Mouse (Mus musculus): ENCODE measurements around the gene Rasa2.

Gene Rasa2

DNA sequence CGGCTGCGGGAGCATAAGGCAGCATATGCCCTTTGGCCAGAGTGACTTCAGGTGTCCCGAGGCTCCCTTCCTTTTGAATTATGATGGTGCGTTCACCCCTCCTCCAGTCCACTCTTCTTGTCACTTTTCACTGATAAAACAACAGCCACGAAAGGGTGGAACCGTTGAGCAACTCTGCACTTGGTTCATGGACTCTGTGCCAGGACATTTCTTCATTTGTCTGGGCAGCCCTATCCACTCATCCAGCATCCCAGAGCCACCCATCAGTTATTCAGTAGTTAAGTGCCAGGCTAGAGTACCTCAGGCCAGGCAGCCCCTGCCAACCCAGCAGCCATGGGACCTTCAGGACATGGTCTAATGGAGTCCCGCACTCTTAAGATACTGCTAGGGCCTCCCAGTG, 7.1 kb upstream of the Rasa2 start:
- no peak for DNase-seq

DNA sequence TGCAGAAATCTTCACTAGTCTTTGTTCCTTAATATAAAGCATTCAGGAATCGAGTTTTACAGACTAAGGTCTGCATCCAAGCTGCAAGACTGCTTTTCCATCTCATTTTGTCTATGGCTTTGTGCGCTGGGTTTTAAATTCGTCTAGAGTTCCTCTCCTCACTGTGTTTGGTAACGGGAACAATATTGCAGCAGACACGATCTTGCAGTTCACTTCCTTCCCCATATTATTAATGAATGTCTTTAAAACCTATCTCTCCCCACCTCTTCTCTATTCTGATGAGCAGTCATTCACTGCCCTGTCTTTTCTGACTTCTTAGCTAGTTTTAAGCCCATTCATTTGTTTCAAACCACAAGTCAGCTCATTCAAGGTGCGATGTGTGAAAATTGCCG, 5.7 kb upstream of the Rasa2 start:
- DNase-seq: no peak

DNA sequence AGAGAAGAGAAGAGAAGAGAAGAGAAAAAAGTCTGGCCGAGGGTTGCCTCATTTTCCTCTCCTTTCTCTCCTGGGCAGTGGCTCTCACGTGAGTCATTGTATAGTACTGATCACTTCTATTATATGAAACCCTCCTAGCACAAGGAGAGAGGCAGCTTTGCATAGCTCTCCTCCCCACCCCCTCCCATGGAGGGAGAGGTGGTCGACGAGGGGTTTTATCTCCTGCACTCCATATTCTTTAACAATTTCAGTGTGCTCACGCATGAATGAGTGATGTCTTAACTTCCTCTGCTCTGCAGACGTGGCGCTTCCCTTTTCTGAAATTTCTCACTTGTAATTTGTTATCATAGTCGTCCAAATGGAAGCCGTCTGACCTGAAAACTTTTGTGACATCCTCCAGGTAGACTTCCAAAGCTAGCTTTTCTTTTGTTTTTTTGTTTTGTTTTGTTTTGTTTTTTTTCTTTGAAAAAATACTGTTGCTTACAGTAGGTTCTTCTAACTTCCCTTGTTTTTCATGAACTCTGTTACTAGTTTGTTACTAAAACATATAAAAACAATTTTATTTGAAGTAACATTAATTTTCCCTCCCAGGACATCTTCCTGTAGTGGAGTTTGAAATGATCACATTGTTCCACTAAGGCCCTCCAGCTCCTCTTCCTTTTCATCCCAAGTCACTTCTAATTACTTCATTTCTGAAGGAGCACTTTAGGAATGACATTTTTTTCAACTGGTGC, 5.2 kb upstream of the Rasa2 start:
- no peak for DNase-seq

DNA sequence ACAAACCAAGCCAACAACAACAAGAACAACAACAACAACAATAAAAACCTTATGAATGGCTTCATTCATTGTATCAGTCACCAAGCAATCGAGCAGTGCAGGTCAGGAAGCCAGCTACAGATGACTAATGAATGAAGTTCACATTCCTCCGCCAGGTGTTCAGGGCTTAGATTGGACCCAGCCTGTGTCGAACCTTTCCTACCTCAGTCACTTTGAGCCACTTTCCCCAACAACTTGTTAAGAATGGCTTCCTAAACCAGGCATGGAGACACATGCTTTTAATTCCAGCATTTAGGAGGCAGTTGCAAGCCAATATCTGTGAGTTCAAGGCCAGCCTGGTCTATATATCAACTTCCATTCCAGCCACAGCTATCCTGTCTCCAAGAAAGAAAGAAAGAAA, 4.5 kb upstream of the Rasa2 start:
- DNase-seq: no peak

DNA sequence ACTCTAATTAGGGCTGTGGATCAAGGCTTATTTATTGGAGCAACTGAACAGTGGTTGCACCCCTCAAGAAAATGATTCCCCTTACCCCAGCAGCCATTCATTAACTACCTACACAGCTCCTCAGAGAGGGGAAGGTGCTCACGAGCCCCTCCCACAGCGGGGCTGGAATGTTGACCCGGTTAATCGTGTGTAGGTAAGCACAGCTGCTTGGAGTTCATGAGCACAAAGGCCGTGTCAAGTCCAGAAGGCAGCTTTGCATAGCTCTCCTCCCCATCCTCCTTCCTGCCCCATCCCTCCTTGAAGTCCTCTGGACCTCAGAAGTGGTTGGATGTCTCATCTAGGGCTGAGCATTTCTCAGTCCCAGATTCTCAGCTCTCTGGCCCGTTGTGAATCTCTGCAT, 3.8 kb upstream of the Rasa2 start:
- DNase-seq: no peak

DNA sequence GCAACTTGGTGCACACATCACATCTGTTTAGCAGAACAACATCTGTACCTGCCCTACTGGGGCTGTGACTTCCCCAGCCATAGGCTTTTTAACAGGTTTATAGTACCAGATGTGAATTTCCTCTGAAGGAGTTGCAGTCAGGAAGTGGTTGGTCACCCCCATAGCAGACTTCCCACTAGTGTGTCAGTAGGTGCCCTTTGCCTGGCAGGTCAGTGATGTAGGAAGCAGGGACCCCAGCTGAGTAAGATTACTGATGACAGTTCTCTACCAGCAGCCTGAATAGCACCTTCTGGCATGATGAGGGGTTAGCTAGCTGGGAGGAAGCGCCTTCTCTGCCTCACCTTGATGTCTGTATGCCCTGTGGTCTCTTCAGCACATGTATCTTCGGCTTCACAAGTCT, 2.4 kb upstream of the Rasa2 start:
- DNase-seq: no peak

DNA sequence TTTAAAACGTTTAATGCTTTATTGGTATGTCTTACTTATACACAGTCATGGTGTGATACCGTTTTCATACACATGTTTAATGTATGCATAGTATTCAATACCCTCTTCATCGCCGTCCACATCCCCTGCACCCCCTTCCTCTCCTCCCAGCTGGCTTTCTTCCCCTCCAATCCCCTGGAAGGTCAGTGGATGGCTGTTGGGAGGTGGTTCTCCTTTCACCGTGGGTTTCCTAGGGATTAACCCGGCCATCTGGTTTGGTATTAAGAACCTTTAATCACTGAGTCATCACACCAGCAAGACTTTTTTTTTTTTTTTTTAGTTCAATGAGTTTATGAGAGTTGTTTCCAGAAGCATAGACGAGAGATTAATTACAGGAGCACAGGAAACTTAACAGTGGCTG, 1.3 kb upstream of the Rasa2 start:
- DNase-seq: no peak

DNA sequence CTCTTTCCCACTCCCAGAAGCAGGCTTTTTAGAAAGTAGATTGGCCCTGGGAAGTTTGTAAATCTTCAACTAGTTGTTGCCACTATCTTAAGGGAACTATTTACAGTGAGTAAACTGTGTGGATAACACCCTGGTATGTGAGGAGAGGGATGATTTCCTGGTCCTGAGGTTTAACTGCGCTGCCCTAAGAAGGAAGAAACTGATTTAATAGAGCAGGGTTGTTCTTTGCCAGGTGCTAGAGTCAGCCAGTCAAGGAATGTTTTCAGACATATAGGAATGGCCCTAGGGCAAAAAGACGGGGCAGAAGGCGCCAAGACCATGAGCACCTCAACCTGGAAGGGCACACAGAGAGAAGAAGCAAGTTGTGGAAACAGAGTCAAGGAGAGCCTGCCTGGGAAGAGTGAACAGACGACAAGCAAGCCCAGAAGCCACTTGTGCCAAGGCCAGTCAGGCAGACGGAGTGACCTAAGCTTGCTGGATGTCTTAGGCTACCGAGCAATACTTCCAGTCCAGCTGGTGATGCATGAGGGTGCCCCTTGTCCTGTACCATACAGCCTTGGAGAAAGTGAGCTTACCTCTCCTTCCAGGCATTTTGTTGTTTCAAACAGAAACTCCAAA, 765 bp upstream of the Rasa2 start:
- DNase-seq: peak in 1 of 2 experiments; percentile 34

DNA sequence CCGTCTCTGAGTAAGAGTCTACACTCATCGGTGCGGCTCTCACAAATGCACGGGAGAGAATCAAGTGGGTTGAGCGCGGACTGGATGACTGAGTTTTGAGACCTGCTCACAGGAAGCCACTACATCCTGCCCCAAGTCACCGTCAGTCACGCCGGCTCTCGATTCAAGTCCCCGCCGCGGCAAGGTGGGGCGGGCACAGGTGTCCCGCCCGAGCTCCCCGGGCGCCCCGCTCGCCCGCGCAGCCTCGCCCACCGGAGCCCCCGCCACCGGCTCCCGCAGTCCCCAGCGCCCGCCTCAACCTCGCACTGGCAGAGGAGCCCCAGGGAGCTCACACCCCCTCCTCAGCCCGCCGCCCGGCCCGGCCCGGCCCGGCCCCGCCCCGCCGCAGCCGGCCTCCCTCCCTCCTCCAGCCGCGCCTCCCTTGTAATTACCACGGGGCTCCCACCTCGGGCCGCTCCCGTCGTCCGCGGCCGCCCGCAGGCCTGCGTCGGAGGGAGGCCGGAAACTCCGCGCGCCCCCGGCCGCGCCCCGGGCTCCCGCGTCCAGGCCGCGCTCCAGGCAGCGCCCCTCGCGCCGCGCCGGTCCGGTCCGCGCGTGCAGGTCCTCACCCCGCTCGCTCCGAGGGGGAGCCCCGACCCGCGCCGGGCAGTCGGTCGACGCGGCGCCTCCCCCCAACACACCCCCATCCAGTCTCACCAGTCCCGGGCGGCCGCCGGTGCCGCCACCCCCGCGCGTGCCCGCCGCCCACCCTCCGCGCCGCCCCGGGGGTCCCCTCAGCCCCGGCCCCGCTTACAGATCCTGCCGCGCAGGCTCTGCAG, 637 bp downstream of the Rasa2 start:
- peak; percentile 51 to 66 for DNase-seq

DNA sequence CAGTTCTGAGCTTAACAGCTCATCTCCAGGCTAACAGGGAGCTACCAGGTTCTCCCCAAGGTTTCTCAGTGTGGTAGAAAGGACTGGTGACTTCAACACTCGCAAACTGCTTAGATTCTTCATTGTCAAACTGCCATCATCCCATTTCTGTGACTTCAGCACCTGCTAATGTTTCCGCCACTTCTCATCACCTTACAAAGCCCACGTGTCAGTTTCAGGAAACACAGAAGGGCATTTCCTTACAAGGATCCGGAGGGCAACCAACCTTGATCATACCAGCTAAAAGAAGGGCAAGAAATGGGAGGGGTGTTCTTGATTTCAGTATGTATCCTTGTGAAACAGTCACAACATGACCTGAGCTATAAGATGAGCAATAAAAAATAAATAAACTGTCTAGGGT, 2.3 kb downstream of the Rasa2 start:
- no peak for DNase-seq

DNA sequence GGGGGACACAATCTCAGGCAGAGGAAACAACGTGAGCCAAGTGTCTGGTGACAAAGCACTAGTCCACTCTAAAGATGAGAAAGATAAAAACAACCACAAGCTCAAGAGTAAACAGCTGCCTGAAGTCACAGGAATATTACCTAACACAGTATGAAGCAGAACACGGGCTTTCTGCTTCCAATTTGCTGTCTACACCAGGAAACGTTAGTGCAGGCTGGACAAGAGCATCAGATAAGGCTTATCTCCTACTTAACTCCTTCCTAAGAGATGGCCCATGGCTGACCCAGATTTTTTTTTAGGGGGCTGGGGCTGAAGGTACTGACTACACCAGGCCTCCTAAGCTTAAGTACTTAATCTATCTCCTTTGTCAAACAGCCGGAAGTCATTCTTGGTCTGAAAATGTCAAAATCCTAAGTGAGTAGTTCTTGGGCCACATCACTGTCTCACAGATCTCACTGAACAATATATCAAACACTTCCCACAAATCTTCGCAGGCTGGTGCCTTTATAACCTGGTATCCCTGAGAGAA, 3.8 kb downstream of the Rasa2 start:
- no peak for DNase-seq

DNA sequence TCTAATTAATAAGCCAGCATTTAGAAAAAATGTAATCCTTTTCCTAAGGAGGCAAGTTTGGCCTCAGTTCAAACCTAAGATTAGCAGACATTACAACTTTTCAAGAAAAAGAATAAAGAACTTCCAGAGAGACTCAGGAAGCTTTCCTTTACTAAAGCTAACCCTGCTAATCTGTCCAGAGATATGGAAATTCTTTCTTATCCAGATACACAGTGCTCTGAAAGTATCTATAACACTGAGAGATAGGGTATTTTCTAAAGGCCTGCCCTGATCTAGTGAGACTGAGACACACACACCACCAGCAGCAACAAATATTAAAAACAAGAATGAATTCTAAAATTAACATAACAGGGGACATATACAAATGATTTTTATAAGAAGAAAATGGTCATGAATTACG, 4.4 kb downstream of the Rasa2 start:
- no peak for DNase-seq

DNA sequence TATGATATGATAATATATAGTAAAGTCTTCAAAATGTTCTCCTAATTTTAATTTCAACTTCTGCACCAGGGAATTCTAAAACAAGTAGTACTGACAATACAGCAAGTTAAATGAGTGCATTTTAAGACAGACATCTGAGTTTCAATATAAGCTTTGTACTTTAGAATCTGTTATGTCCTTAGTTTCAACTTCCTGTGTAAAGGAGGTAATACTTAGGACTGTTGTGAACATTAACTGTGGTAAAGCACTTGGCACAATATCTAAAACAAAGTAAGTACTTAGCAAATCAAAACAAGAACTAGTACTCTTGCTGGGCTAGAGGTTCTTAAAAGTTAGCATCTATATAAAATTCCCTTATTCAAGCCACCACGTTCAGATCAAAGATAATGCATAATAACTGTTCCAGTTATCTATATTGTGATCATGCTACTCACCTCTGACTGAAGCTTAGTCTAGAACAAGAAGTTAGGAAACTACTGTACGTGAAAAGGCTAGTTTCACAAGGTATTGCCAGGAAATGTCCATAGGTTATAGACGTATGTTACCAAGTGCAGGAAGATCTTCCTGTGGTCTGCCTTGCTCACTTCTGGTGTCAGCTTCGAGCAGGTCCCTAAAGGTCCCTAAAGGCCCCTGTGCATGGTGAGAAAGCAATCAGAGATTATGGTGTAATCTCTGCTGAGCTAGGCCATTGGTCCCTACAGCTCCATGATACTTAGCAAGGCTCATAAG, 12.8 kb downstream of the Rasa2 start:
- no peak for DNase-seq

DNA sequence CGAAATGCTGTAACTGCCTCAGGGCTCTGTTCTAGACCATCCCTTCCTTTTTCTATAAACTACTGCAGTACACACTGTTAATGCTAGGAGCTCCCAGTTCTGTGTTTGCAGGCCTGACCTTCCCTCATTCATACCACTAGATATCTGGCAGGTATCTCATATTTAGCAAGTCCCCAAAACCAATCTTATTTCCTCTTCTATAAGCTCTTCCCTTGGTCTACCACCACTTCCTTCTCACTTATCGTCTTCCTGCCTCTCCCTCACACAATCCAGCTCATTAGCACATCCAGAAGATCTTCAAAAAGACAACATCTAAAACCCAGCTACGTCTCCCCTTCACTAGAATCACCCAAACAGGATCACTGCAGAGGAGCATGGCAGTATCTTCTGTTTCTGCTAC, 19.1 kb downstream of the Rasa2 start:
- no peak for DNase-seq

DNA sequence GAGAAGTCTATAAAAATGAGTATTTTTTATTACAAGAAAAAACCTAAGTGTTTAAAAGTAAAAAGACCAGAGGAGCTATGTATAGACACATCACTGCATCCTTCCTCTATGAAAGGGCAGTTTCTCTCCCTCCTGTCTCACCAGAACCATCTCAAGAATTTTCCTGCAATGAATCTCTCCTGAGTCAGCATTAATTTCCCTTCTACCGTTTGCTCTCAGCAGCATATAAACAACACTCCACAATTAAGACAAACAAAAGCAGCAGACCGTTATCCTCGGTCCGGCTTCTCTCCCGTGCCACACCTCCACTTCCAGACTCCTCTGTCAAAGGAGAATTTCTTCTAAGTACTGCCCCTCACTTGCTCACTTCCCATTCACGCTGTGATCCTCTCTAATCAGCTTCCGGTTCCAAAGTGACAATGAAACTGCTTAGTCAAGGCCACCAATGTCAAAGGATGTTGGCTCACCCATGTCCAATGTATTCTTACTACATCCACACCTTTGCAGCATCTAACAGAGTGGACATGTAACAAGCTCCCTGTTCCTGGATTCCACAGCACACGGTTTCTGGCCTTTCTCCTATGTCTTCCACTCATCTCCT, 19.6 kb downstream of the Rasa2 start:
- no peak for DNase-seq

DNA sequence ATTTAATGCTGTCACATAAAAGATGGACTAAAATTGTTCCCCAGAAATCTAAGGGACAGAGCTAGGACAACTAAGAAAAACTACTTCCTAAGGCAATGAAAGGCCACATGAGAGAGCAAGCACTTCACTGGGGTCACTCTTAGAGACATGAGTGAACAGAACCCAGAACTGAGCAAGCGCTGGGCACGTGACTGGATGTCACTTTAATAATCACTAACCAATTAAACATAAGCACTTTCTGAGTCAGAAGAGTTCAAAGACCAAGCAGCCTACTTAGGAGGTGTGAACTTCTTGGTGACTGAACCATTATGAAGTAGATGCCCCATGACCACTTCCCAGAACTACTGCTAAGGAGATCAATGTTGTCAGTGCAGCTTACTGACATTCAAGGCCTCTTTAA, 20.6 kb downstream of the Rasa2 start:
- no peak for DNase-seq

DNA sequence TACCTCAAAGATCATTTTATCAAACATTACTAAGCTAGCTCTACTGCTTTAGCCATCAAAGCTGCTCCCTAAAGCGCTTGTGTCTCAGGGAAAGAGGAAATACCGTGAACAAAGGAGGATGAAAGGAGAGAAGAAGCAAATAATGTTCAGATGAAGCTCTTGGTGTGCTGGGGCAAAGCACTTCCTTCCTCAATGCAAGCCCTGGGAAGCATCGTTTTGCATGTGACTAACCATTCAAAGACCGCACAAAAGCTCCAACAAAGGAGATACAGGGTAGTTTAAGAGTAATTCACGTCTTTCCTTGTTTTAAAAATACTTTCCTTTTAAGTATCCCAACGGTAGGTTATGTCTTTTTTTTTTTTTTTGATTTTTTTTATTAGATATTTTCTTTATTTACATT, 28.0 kb downstream of the Rasa2 start:
- no peak for DNase-seq

DNA sequence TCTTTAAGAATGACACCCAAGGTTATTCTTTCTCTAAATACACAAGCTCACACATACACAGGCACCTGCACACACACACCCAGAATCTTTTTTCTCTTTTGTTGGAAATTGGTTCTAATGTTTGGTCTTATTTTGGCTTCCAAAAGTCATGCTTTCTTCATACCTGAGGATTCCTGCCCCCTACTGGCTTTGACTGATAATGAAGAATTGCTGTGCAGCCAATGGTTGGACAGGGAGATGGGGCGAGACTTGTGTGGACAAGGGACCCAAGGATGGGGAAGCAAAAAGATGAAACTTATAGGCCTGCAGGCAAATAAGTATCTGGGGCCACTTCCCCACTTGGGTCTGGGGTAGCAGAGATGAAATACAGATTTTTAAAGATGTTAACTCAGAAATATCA, 33.5 kb downstream of the Rasa2 start:
- DNase-seq: no peak

DNA sequence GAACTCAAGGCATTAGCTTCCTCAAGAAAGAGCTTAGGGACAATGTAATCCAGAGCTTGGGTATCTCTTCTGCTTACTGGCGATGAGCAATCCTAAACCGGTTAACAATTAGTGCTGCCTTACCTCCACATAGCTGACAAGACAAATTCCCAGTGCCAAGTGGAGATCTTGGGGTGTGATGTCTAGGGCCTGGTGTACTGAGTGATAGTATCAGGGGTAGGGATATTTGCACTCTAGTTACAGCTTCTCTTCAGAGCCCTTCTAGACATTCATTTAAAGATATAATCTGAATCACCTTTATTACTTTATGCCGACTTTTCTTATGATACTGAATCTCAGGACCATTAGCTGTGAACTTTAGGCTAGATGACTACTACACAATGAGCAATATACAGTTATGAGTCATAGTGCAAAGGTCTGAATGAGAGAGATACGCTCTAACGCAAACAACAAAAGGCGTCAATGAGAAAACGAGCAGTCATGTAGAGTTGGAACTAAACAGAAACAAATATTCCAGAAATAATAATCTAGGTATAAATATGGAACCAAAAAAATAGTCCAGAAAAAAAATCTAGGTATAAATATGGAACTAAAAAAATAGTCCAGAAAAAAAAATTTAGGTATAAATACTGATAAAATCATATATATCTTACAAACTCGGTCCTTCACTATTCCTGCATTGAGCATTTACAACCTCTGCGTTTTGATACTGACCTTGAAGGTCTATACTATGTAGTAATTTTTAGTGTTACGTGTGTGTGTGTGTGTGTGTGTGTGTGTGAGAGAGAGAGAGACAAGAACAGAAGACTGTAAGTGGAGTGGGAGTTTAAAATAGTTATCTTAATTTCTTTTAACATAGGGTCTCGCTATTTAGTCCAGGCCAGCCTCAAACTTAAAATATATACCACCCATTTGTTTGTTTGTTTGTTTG, 38.5 kb downstream of the Rasa2 start:
- DNase-seq: no peak

DNA sequence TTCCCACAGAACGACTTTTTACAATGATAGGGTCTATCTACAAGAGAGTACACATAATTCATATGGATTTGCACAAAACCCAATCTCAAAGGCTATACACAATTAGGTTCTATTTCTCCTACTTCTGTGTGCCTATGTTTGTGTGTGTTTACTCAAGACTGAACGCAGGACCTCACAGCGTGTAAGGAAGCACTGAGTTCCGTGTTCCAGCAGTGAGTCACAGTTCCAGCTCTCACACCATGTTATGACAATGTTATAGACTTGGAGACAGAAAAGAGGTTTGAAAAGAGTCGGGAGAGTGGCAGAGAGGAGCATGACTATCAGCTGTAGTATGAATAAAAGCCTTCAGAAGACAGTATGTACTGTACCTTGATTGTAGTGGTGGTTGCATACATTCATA, 42.1 kb downstream of the Rasa2 start:
- no peak for DNase-seq

DNA sequence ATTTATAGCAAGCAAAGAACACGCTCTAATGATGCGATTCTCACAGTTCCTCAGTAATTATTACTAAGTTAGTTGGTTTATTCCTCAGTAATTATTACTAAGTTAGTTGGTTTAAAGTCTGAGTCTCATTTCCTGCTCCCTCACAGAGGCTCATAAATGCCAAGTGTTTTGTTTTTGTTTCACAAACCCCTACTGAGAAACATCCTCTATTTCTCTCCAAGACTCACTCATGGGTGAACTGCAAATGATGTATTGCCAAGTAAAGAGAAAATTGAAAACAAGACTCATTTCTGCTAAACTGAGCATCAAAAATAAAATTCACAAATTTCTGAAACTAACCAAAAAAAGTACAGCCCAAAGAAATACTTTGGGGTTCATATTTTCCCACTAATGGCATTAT, 47.9 kb downstream of the Rasa2 start:
- no peak for DNase-seq

DNA sequence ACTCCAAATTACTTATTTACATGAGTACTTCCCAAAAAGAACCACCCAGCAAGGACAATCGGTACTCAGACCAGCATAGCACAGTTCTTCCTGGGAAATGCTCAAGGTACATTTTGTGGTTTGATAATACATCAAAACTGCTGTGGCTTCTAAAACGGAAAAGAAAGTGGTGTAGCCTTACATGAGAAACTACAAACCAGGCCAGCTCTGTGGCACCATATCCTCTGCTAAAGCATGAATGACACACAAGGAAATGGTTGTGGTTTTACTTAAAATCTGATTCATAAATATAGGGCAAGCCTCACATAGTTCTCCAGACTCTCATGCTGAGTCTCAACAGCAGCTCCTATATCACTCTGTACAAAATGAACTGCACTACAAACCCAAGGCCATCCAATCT, 48.3 kb downstream of the Rasa2 start:
- peak in 1 of 2 experiments; percentile 12 for DNase-seq

Measured in cerebellum, adult 18-20 months (tissue).